Mouse (Mus musculus) limb, embryonic 15.5 days (tissue): ENCODE measurements at regions not wholly inside any gene's neighbourhood (a gene's known extent, or its start where the extent isn't known, plus 50 kb on each side); places are given as distances from the start of the nearest gene placed in this dataset.

Experiments
- ATAC-seq: fragments of 200-750 bp; cut with Nextera tagmentation; 2 replicates; pipeline ENCODE4 v1.8.0; 2017; ENCODE audit warnings: low read depth, moderate TSS enrichment; ENCODE audit not compliant: insufficient number of reproducible peaks, low FRiP score, low TSS enrichment
- H3K27ac ChIP-seq: fragments of 300-500 bp; sonication (generic); 2 replicates; pipeline ENCODE4 v1.5.1; 2015; ENCODE audit warnings: moderate library complexity, mild to moderate bottlenecking, inconsistent platforms
- H3K27me3 ChIP-seq: fragments of 300-500 bp; sonication (generic); 2 replicates; pipeline ENCODE4 v1.6.1; 2015; ENCODE audit warnings: inconsistent platforms
- H3K36me3 ChIP-seq: fragments of 300-500 bp; sonication (generic); 2 replicates; pipeline ENCODE4 v1.6.1; 2015; ENCODE audit warnings: inconsistent platforms
- H3K4me1 ChIP-seq: fragments of 300-500 bp; sonication (generic); 2 replicates; pipeline ENCODE4 v1.6.1; 2015; ENCODE audit warnings: inconsistent platforms
- H3K4me2 ChIP-seq: fragments of 300-500 bp; sonication (generic); 2 replicates; pipeline ENCODE4 v1.6.1; 2015; ENCODE audit warnings: mild to moderate bottlenecking, inconsistent platforms
- H3K4me3 ChIP-seq: fragments of 300-500 bp; sonication (generic); 2 replicates; pipeline ENCODE4 v1.5.1; 2015; ENCODE audit warnings: mild to moderate bottlenecking, inconsistent platforms
- H3K9ac ChIP-seq: fragments of 300-500 bp; sonication (generic); 2 replicates; pipeline ENCODE4 v1.6.1; 2015; ENCODE audit warnings: inconsistent platforms
- H3K9me3 ChIP-seq: fragments of 300-500 bp; sonication (generic); 2 replicates; pipeline ENCODE4 v1.6.1; 2016; ENCODE audit warnings: inconsistent platforms
- WGBS: fragments of 180-500 bp; shearing (Covaris S2); methylation state at CpG from one replicate; pipeline ENCODE4 v1.1.7; 2015; 5-methylcytosine and 5-hydroxymethylcytosine counted together

- H3K27ac ChIP-seq, result no peak overlapping the region
- H3K4me2 ChIP-seq, result no peak overlapping the region
- no peak for ATAC-seq
- 47% methylated on average over 1 of the region's 1 CpGs for WGBS
- H3K4me1 ChIP-seq, result no peaks in the 10 kb centered on the region
- no peak overlapping the region for H3K4me3 ChIP-seq
- H3K9ac ChIP-seq, result no peak overlapping the region
- no peaks in the 10 kb centered on the region for H3K27me3 ChIP-seq
- no peaks in the 10 kb centered on the region for H3K36me3 ChIP-seq
- no peaks in the 10 kb centered on the region for H3K9me3 ChIP-seq
Measured at GRCm38 (mm10) chr5:133400826-133401225, 698.7 kb upstream of the Castor2 start.

GRCm38 (mm10) chr5:133389896-133390295 is 709.6 kb upstream of the Castor2 start:
- 74% methylated on average over 4 of the region's 4 CpGs for WGBS
- Histone ChIP-seq H3K36me3 (no peaks in the 10 kb centered on the region), H3K27me3 (no peaks in the 10 kb centered on the region), H3K9ac (no peak overlapping the region), H3K9me3 (no peaks in the 10 kb centered on the region), H3K4me2 (no peak overlapping the region), H3K4me1 (no peaks in the 10 kb centered on the region), H3K27ac (no peak overlapping the region), H3K4me3 (no peak overlapping the region)
- ATAC-seq, result no peak

- ATAC-seq, result no peak
Measured at GRCm38 (mm10) chr5:133389023-133389840, 710.3 kb upstream of the Castor2 start.

GRCm38 (mm10) chr5:133385374-133386349 is 713.8 kb upstream of the Castor2 start:
- whole genome bisulfite sequencing, result 53% methylated on average over 10 of the region's 10 CpGs
- H3K27ac ChIP-seq, result no peak overlapping the region
- H3K9me3 ChIP-seq, result no peaks in the 10 kb centered on the region
- no peaks in the 10 kb centered on the region for H3K36me3 ChIP-seq
- no peaks in the 10 kb centered on the region for H3K4me1 ChIP-seq
- no peak for ATAC-seq
- H3K4me2 ChIP-seq, result no peak overlapping the region
- H3K9ac ChIP-seq, result no peak overlapping the region
- no peaks in the 10 kb centered on the region for H3K27me3 ChIP-seq
- H3K4me3 ChIP-seq, result no peak overlapping the region

More at GRCm38 (mm10) chr5:133389023-133389840, 710.3 kb upstream of the Castor2 start:
- Histone ChIP-seq H3K4me3 (no peak overlapping the region), H3K27me3 (no peaks in the 10 kb centered on the region), H3K4me1 (no peaks in the 10 kb centered on the region), H3K36me3 (no peaks in the 10 kb centered on the region), H3K4me2 (no peak overlapping the region), H3K9me3 (no peaks in the 10 kb centered on the region), H3K27ac (no peak overlapping the region), H3K9ac (no peak overlapping the region)
- 70% methylated on average over 6 of the region's 6 CpGs for WGBS

- H3K36me3 ChIP-seq, result no peaks in the 10 kb centered on the region
- no peak overlapping the region for H3K4me3 ChIP-seq
- H3K27me3 ChIP-seq, result no peaks in the 10 kb centered on the region
- WGBS, result 83% methylated on average over 3 of the region's 3 CpGs
- no peak for ATAC-seq
- H3K4me1 ChIP-seq, result no peaks in the 10 kb centered on the region
- no peak overlapping the region for H3K9ac ChIP-seq
- H3K9me3 ChIP-seq, result no peaks in the 10 kb centered on the region
- H3K27ac ChIP-seq, result no peak overlapping the region
- H3K4me2 ChIP-seq, result no peak overlapping the region
Measured at GRCm38 (mm10) chr5:133365771-133366170, 733.7 kb upstream of the Castor2 start.

GRCm38 (mm10) chr5:133347516-133347915 is 752.0 kb upstream of the Castor2 start:
- H3K27ac ChIP-seq, result no peak overlapping the region
- no peak overlapping the region for H3K9ac ChIP-seq
- H3K4me3 ChIP-seq, result no peak overlapping the region
- 87% methylated on average over 3 of the region's 3 CpGs for WGBS
- no peak for ATAC-seq
- H3K36me3 ChIP-seq, result no peaks in the 10 kb centered on the region
- no peaks in the 10 kb centered on the region for H3K9me3 ChIP-seq
- no peaks in the 10 kb centered on the region for H3K4me1 ChIP-seq
- no peak overlapping the region for H3K4me2 ChIP-seq
- no peaks in the 10 kb centered on the region for H3K27me3 ChIP-seq

- no peaks in the 10 kb centered on the region for H3K36me3 ChIP-seq
- no peak for ATAC-seq
- 35% methylated on average over 3 of the region's 3 CpGs for WGBS
- 0 out of 2 replicates have a peak, but pooled peaks cover 2% of the 10 kb centered on the region for H3K27me3 ChIP-seq
- no peaks in the 10 kb centered on the region for H3K4me1 ChIP-seq
- no peak overlapping the region for H3K4me2 ChIP-seq
- no peaks in the 10 kb centered on the region for H3K9me3 ChIP-seq
- no peak overlapping the region for H3K4me3 ChIP-seq
- no peak overlapping the region for H3K27ac ChIP-seq
- H3K9ac ChIP-seq, result no peak overlapping the region
Measured at GRCm38 (mm10) chr5:133341973-133342372, 757.5 kb upstream of the Castor2 start.

GRCm38 (mm10) chr5:133320626-133321025 is 777.5 kb upstream of the Auts2 start:
- Histone ChIP-seq H3K36me3 (no peaks in the 10 kb centered on the region), H3K4me1 (no peaks in the 10 kb centered on the region), H3K9me3 (no peaks in the 10 kb centered on the region), H3K4me3 (no peak overlapping the region), H3K4me2 (no peak overlapping the region), H3K27ac (no peak overlapping the region), H3K27me3 (no peaks in the 10 kb centered on the region), H3K9ac (no peak overlapping the region)
- no peak for ATAC-seq
- WGBS, result 73% methylated on average over 2 of the region's 2 CpGs

GRCm38 (mm10) chr5:133320206-133320605 is 777.1 kb upstream of the Auts2 start:
- ATAC-seq, result no peak
- WGBS, result 95% methylated on average over 1 of the region's 1 CpGs
- no peaks in the 10 kb centered on the region for H3K27me3 ChIP-seq

GRCm38 (mm10) chr5:133314031-133314430 is 770.9 kb upstream of the Auts2 start:
- Histone ChIP-seq H3K4me3 (no peak overlapping the region), H3K4me1 (no peaks in the 10 kb centered on the region), H3K27ac (no peak overlapping the region), H3K4me2 (no peak overlapping the region), H3K36me3 (no peaks in the 10 kb centered on the region), H3K9me3 (no peaks in the 10 kb centered on the region), H3K27me3 (no peaks in the 10 kb centered on the region), H3K9ac (no peak overlapping the region)
- 53% methylated on average over 7 of the region's 7 CpGs for WGBS
- ATAC-seq, result no peak

More at GRCm38 (mm10) chr5:133320206-133320605, 777.1 kb upstream of the Auts2 start:
- H3K9me3 ChIP-seq, result no peaks in the 10 kb centered on the region
- no peak overlapping the region for H3K4me2 ChIP-seq
- H3K4me3 ChIP-seq, result no peak overlapping the region
- no peaks in the 10 kb centered on the region for H3K4me1 ChIP-seq
- no peak overlapping the region for H3K9ac ChIP-seq
- no peaks in the 10 kb centered on the region for H3K36me3 ChIP-seq
- H3K27ac ChIP-seq, result no peak overlapping the region

- H3K36me3 ChIP-seq, result no peaks in the 10 kb centered on the region
- H3K4me2 ChIP-seq, result no peak overlapping the region
- no peak overlapping the region for H3K27ac ChIP-seq
- no peaks in the 10 kb centered on the region for H3K27me3 ChIP-seq
- no peaks in the 10 kb centered on the region for H3K4me1 ChIP-seq
- no peaks in the 10 kb centered on the region for H3K9me3 ChIP-seq
- 43% methylated on average over 6 of the region's 6 CpGs for WGBS
- no peak overlapping the region for H3K9ac ChIP-seq
- no peak overlapping the region for H3K4me3 ChIP-seq
- no peak for ATAC-seq
Measured at GRCm38 (mm10) chr5:133310979-133311890, 768.1 kb upstream of the Auts2 start.
